Mouse (Mus musculus) spleen, postnatal 0 days (tissue): ENCODE data around the gene Sfxn2. TPM values are rescaled to one million over a fixed set of nuclear protein-coding genes. Genes with fewer than 3 reads are reported as not detected.

Experiments
- polyA plus RNA-seq: library from polyadenylated mRNA; unstranded; fragments of >200 nt; fragmentation: Nextera tagmentation; extraction: Ambion mirVana; gene quantifications from 2 replicates; pipeline ENCODE4 v1.2.1, GENCODE M21; 2015

Gene Sfxn2
- polyA plus RNA-seq = 7.1 and 9.3 TPM in 2 replicates

GRCm38 (mm10) chr19:46572951-46573937 is at the start of gene Sfxn2, which contains the start of gene Arl3:
Sfxn2 (plus strand) TSS chr19:46573365.
Arl3 (minus strand) TSS chr19:46573198.

GRCm38 (mm10) chr19:46598720-46599252 is 25.6 kb downstream of the Sfxn2 start, which contains the start of gene Wbp1l:
Wbp1l (plus strand) TSS chr19:46599084.

Other genes with a start within 250 kb of the Sfxn2 start
- 6.7 and 7.3 TPM in 2 replicates for gene Psd, start 246.2 kb upstream of the Sfxn2 start, polyA plus RNA-seq
- gene Fbxl15, start 245.2 kb upstream of the Sfxn2 start, polyA plus RNA-seq = 13.3 and 13.4 TPM in 2 replicates
- 106 and 114 TPM in 2 replicates for gene Cuedc2, start 234.7 kb upstream of the Sfxn2 start, polyA plus RNA-seq
- 6.4 and 7.9 TPM in 2 replicates for gene Mfsd13a, start 232.2 kb upstream of the Sfxn2 start, polyA plus RNA-seq
- gene 2310034G01Rik, start 223.1 kb upstream of the Sfxn2 start, polyA plus RNA-seq = 1.0 and 1.3 TPM in 2 replicates
- gene Actr1a, start 177.6 kb upstream of the Sfxn2 start, polyA plus RNA-seq = 60.3 and 65.2 TPM in 2 replicates
- gene Sufu, start 176.5 kb upstream of the Sfxn2 start, polyA plus RNA-seq = 8.4 and 9.6 TPM in 2 replicates
- 15.5 and 16.0 TPM in 2 replicates for gene Trim8, start 71.7 kb upstream of the Sfxn2 start, polyA plus RNA-seq
- gene Arl3, start 167 bp upstream of the Sfxn2 start, polyA plus RNA-seq = 22.2 and 24.3 TPM in 2 replicates
- 20.5 and 23.1 TPM in 2 replicates for gene Wbp1l, start 25.7 kb downstream of the Sfxn2 start, polyA plus RNA-seq
- gene Cyp17a1, start 99.8 kb downstream of the Sfxn2 start, polyA plus RNA-seq = not detected in 2 replicates
- gene Borcs7, start 116.5 kb downstream of the Sfxn2 start, polyA plus RNA-seq = 10.2 and 12.0 TPM in 2 replicates
- 9.5 and 11.6 TPM in 2 replicates for gene As3mt, start 134.1 kb downstream of the Sfxn2 start, polyA plus RNA-seq
- 3.8 and 4.3 TPM in 2 replicates for gene Cnnm2, start 188.2 kb downstream of the Sfxn2 start, polyA plus RNA-seq